Mouse (Mus musculus): ENCODE results near the gene Dnajc1. TPM values are rescaled to one million over a fixed set of nuclear protein-coding genes. Genes with fewer than 3 reads are reported as not detected.
A peak's percentile ranks its signal among the peaks of the same experiment; 100 is the strongest.

Dnajc1 gene
- polyA plus RNA-seq, 1 experiment from 2014 or later: 36.0 TPM

DNA sequence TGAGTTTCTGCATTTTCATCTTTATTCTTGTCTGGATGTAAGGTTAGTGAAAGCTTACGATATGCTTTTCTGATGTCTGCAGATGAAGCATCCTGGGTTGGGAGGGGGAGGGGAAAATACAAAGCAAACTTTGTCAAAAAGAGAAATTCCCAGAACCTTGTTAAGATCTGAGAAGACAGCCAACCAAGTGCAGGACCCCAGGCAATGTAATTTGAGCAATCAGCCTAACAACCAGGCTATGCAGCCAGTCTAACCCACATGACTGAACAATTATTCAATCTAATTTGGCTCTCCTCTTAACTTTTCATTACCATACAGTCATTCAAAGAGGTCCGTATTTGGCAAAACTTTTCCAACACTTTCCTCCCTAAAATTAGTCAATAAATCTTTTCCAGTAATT, 75.7 kb downstream of the Dnajc1 start:
- Histone ChIP-seq H3K36me3 (ENCODE audit: control insufficient read depth, insufficient read depth, low read length) (no peaks in the 10 kb centered on the region), H3K4me2 (replicated peaks; ENCODE audit: low read depth, low read length) (no peak overlapping the region), H3K27me3 (ENCODE audit: control insufficient read depth, insufficient read depth, low read length) (no peaks in the 10 kb centered on the region), H3K4me3 (ENCODE audit: low read length) (no peak overlapping the region), H3K9me3 (ENCODE audit: control insufficient read depth, low read length) (peaks cover 6% of the 10 kb centered on the region), H3K9ac (ENCODE audit: low read depth, low read length) (no peak overlapping the region), H3K27ac (ENCODE audit: low read depth, low read length) (no peak overlapping the region), H3K4me1 (ENCODE audit: control insufficient read depth, insufficient read depth, low read length) (no peaks in the 10 kb centered on the region)
- 50% methylated on average over 2 of the region's 2 CpGs for WGBS
- 0 out of 2 replicates have a peak, but pooled peaks have one; percentile 39 for ATAC-seq (ENCODE audit: low FRiP score, low TSS enrichment)

DNA sequence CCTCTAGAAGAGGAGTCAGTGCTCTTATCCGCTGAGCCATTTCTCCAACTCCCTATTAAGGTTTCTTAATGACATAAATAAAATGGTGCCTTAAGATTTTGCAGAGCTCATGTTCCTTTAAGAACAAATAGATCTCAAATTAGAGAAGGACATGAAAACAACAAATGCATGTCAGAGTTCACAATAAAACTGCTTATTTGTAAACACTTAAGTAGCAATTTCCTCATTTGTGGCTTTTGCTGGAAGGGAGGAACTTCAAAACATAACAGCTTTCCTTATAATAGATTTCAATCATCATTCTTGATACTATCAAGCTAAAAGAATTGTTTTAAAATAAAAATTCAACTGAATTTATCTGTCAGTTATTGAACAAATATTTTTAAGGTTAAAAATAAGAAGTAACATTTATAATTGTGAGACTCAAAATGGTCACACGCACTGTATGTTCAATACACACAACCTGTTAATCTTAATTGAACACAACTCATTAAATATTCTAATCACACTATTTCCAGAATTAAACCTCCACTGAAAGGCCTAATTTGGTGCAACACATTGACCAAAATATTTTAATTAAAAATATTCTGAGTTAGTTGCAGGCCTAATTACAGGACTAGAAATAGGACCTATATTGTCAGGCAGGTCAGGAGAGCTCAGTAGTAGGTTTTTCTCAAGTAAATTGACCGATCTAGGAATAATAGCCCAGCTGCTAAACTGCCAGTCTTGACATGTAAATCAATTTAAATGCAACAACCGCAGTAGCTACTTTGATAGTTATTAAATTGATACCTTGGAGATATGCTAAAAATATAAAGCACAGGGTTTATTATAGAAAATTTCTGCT, 82.1 kb downstream of the Dnajc1 start:
- Histone ChIP-seq H3K9ac (ENCODE audit: low read depth, low read length) (no peak overlapping the region), H3K4me2 (replicated peaks; ENCODE audit: low read depth, low read length) (no peak overlapping the region), H3K27ac (ENCODE audit: low read depth, low read length) (no peak overlapping the region), H3K4me1 (ENCODE audit: control insufficient read depth, insufficient read depth, low read length) (no peaks in the 10 kb centered on the region), H3K36me3 (ENCODE audit: control insufficient read depth, insufficient read depth, low read length) (no peaks in the 10 kb centered on the region; the same call in 1 of the 2 replicates), H3K4me3 (ENCODE audit: low read length) (no peak overlapping the region), H3K9me3 (ENCODE audit: control insufficient read depth, low read length) (no peaks in the 10 kb centered on the region), H3K27me3 (ENCODE audit: control insufficient read depth, insufficient read depth, low read length) (no peaks in the 10 kb centered on the region)
- ATAC-seq (ENCODE audit: low FRiP score, low TSS enrichment): no peak
- WGBS: 85% methylated on average over 4 of the region's 4 CpGs

DNA sequence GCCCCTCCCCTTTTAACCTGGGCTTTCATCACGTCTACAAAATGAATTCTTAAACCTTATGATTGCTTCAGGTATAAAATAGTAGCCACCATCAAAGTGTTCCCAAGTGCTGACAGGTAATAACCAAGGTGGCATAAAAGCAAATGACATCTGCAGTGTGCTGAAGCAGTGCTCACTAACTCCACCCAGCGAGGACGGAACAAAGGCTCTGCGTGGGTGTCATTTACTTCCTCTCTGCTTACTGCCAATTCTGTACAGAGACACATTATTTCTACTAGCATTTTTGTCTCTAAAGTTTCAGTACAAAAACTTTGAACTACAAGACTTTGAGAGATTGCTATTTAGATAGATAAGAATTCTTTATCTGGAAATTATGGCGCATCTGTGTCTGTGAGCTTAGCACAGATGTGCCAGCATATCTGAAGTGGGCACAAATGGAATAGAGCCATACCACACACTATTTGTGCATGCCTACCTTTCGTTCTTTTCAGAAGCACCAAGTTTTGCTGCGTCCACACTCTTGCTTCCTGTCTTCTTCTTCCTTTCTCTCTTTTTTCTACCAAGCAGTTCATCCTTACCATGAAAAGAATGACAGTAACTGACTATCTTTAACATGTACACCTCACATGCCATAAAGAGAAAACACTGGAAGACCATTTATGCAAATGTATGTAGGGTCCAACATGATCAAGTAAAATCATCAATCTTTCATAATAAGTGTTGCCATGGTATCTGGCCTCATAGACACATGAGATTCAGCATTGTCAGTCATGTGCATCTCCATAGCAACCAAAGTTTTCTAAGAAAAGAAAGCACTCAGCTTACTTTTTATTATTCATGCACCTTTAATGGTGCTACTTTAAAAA, 85.0 kb downstream of the Dnajc1 start:
- H3K27ac ChIP-seq (ENCODE audit: low read depth, low read length): no peak overlapping the region
- no peak for ATAC-seq (ENCODE audit: low FRiP score, low TSS enrichment)
- H3K4me2 ChIP-seq (replicated peaks; ENCODE audit: low read depth, low read length): no peak overlapping the region
- H3K4me3 ChIP-seq (ENCODE audit: low read length): no peak overlapping the region
- no peaks in the 10 kb centered on the region for H3K9me3 ChIP-seq (ENCODE audit: control insufficient read depth, low read length)
- H3K4me1 ChIP-seq (ENCODE audit: control insufficient read depth, insufficient read depth, low read length): no peaks in the 10 kb centered on the region
- H3K9ac ChIP-seq (ENCODE audit: low read depth, low read length): no peak overlapping the region
- WGBS: 74% methylated on average over 7 of the region's 7 CpGs
- no peaks in the 10 kb centered on the region for H3K27me3 ChIP-seq (ENCODE audit: control insufficient read depth, insufficient read depth, low read length)
- no peaks in the 10 kb centered on the region; the same call in 1 of the 2 replicates for H3K36me3 ChIP-seq (ENCODE audit: control insufficient read depth, insufficient read depth, low read length)

GRCm38 (mm10) chr2:18300949-18301348, 91.7 kb downstream of the Dnajc1 start:
- H3K4me1 ChIP-seq (ENCODE audit: control insufficient read depth, insufficient read depth, low read length): no peaks in the 10 kb centered on the region
- H3K4me3 ChIP-seq (ENCODE audit: low read length): no peak overlapping the region
- no peak overlapping the region for H3K27ac ChIP-seq (ENCODE audit: low read depth, low read length)
- no peak for ATAC-seq (ENCODE audit: low FRiP score, low TSS enrichment)
- WGBS: 94% methylated on average over 3 of the region's 3 CpGs
- H3K9me3 ChIP-seq (ENCODE audit: control insufficient read depth, low read length): no peaks in the 10 kb centered on the region
- H3K27me3 ChIP-seq (ENCODE audit: control insufficient read depth, insufficient read depth, low read length): no peaks in the 10 kb centered on the region
- H3K36me3 ChIP-seq (ENCODE audit: control insufficient read depth, insufficient read depth, low read length): no peaks in the 10 kb centered on the region
- no peak overlapping the region for H3K4me2 ChIP-seq (replicated peaks; ENCODE audit: low read depth, low read length)
- no peak overlapping the region for H3K9ac ChIP-seq (ENCODE audit: low read depth, low read length)

DNA sequence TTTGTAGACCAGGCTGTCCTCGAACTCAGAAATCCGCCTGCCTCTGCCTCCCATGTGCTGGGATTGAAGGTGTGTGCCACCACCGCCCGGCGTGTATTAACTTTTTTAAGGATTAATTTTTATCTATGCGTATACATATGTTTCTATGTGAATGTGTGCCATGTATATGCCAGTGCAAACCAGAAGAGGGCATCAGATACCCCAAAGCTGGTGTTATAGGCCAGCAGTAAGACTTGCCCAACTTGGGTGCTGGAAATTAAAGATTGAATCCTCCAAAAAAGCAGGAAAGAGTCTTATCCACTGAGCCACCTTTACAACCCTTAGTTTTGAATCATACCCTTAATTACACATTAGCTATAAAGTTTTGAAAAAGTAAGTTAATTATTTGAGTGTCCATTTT, 107.5 kb downstream of the Dnajc1 start:
- no peaks in the 10 kb centered on the region for H3K4me1 ChIP-seq (ENCODE audit: control insufficient read depth, insufficient read depth, low read length)
- no peaks in the 10 kb centered on the region for H3K9me3 ChIP-seq (ENCODE audit: control insufficient read depth, low read length)
- no peak for ATAC-seq (ENCODE audit: low FRiP score, low TSS enrichment)
- H3K9ac ChIP-seq (ENCODE audit: low read depth, low read length): no peak overlapping the region
- H3K36me3 ChIP-seq (ENCODE audit: control insufficient read depth, insufficient read depth, low read length): no peaks in the 10 kb centered on the region
- WGBS: 93% methylated on average over 6 of the region's 6 CpGs
- H3K27me3 ChIP-seq (ENCODE audit: control insufficient read depth, insufficient read depth, low read length): no peaks in the 10 kb centered on the region
- H3K27ac ChIP-seq (ENCODE audit: low read depth, low read length): no peak overlapping the region
- H3K4me2 ChIP-seq (replicated peaks; ENCODE audit: low read depth, low read length): no peak overlapping the region
- no peak overlapping the region for H3K4me3 ChIP-seq (ENCODE audit: low read length)

DNA sequence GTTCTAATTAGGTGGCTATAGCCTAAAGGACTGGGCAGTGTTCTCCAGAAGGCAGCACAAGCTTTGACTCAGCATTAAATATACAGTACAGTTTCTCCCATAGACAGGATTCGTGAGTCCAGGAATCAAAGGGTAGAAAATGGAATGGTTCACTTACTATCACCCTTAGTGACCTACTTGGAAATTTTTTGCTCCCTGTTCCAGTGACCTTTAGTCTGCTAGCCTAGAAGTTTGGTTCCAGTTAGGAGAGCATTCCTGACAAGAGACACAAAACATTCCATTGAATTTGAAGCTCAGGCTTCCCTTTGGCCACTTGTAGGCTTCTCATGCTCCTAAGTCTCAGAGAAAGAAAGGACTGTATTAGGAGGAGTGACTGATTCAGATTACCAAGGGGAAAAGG, 126.9 kb downstream of the Dnajc1 start:
- ATAC-seq (ENCODE audit: low FRiP score, low TSS enrichment): no peak
- Histone ChIP-seq H3K36me3 (ENCODE audit: control insufficient read depth, insufficient read depth, low read length) (no peaks in the 10 kb centered on the region), H3K9ac (ENCODE audit: low read depth, low read length) (no peak overlapping the region), H3K4me2 (replicated peaks; ENCODE audit: low read depth, low read length) (no peak overlapping the region), H3K27me3 (ENCODE audit: control insufficient read depth, insufficient read depth, low read length) (no peaks in the 10 kb centered on the region), H3K27ac (ENCODE audit: low read depth, low read length) (no peak overlapping the region), H3K4me3 (ENCODE audit: low read length) (no peak overlapping the region), H3K9me3 (ENCODE audit: control insufficient read depth, low read length) (no peaks in the 10 kb centered on the region), H3K4me1 (ENCODE audit: control insufficient read depth, insufficient read depth, low read length) (no peaks in the 10 kb centered on the region)
- 96% methylated on average over 1 of the region's 1 CpGs for WGBS

DNA sequence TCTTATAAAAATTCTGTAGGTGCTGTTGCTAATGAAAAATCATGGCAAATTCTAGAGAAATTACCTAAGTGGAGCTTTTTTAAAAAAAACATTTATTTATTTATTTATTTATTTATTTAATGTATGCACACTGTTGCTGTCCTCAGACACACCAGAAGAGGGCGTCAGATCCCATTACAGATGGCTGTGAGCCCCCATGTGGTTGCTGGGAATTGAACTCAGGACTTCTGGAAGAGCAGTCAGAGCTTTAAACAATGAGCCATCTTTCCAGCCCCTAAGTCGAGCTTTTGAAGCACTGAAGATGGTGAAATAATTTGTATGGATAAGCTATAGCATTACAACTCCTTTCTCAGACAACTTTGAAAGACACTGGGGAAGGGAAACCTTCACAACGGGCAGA, 128.1 kb downstream of the Dnajc1 start:
- Histone ChIP-seq H3K36me3 (ENCODE audit: control insufficient read depth, insufficient read depth, low read length) (no peaks in the 10 kb centered on the region), H3K4me3 (ENCODE audit: low read length) (no peak overlapping the region), H3K9me3 (ENCODE audit: control insufficient read depth, low read length) (no peaks in the 10 kb centered on the region), H3K4me1 (ENCODE audit: control insufficient read depth, insufficient read depth, low read length) (no peaks in the 10 kb centered on the region), H3K4me2 (replicated peaks; ENCODE audit: low read depth, low read length) (no peak overlapping the region), H3K9ac (ENCODE audit: low read depth, low read length) (no peak overlapping the region), H3K27ac (ENCODE audit: low read depth, low read length) (no peak overlapping the region), H3K27me3 (ENCODE audit: control insufficient read depth, insufficient read depth, low read length) (no peaks in the 10 kb centered on the region)
- ATAC-seq (ENCODE audit: low FRiP score, low TSS enrichment): no peak
- WGBS: 78% methylated on average over 3 of the region's 3 CpGs

- H3K36me3 ChIP-seq (ENCODE audit: control insufficient read depth, insufficient read depth, low read length): no peaks in the 10 kb centered on the region
- H3K9ac ChIP-seq (ENCODE audit: low read depth, low read length): no peak overlapping the region
- 36% methylated on average over 1 of the region's 1 CpGs for WGBS
- H3K27me3 ChIP-seq (ENCODE audit: control insufficient read depth, insufficient read depth, low read length): no peaks in the 10 kb centered on the region
- no peak overlapping the region for H3K27ac ChIP-seq (ENCODE audit: low read depth, low read length)
- H3K4me1 ChIP-seq (ENCODE audit: control insufficient read depth, insufficient read depth, low read length): no peaks in the 10 kb centered on the region
- no peak for ATAC-seq (ENCODE audit: low FRiP score, low TSS enrichment)
- H3K9me3 ChIP-seq (ENCODE audit: control insufficient read depth, low read length): no peaks in the 10 kb centered on the region
- no peak overlapping the region for H3K4me2 ChIP-seq (replicated peaks; ENCODE audit: low read depth, low read length)
- no peak overlapping the region for H3K4me3 ChIP-seq (ENCODE audit: low read length)
Observed at GRCm38 (mm10) chr2:18262298-18262697, 130.3 kb downstream of the Dnajc1 start.

DNA sequence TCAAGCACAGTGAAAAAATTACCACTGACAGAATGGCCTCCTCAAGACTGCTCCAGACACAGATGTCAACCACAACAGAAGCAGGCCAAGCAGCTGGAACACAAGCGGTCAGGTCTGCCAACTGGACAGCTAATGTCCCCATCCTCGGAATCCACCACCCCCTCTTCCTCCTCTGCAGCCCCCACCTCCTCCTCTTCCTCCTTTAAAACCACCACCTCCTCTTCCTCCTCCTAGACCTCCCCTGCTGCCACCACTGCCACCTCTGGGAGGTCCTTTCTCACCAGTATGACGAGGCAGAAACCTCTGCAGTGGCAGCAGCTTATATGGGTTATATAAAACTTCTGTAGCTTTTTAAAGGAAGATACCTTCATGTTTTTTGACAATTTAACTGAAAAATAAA, 143.4 kb downstream of the Dnajc1 start:
- 85% methylated on average over 3 of the region's 3 CpGs for WGBS
- no peak overlapping the region for H3K9ac ChIP-seq (ENCODE audit: low read depth, low read length)
- H3K27ac ChIP-seq (ENCODE audit: low read depth, low read length): no peak overlapping the region
- H3K36me3 ChIP-seq (ENCODE audit: control insufficient read depth, insufficient read depth, low read length): 0 out of 2 replicates have a peak, but pooled peaks cover 3% of the 10 kb centered on the region
- no peaks in the 10 kb centered on the region for H3K27me3 ChIP-seq (ENCODE audit: control insufficient read depth, insufficient read depth, low read length)
- no peak for ATAC-seq (ENCODE audit: low FRiP score, low TSS enrichment)
- no peak overlapping the region for H3K4me2 ChIP-seq (replicated peaks; ENCODE audit: low read depth, low read length)
- no peaks in the 10 kb centered on the region for H3K4me1 ChIP-seq (ENCODE audit: control insufficient read depth, insufficient read depth, low read length)
- no peak overlapping the region for H3K4me3 ChIP-seq (ENCODE audit: low read length)
- no peaks in the 10 kb centered on the region for H3K9me3 ChIP-seq (ENCODE audit: control insufficient read depth, low read length)

All from kidney, embryonic 14.5 days (tissue).